In genomic region chr8:114351643-114352427, GRCm38 (mm10) we compare ENCODE assay signal across 8 mouse cellular contexts.
DNase-seq lines count a peak whose midpoint lies in the region; ATAC-seq lines count a peak whose summit lies in the region.

No protein-coding gene starts in this region.

- WGBS in hindbrain, embryonic 13.5 days = 62% methylated on average over 14 of the region's 14 CpGs
- 62% methylated on average over 14 of the region's 14 CpGs for WGBS in hindbrain, embryonic 11.5 days
- 40% methylated on average over 14 of the region's 14 CpGs for WGBS in embryonic facial prominence, embryonic 14.5 days

- peak overlapping the region; percentile 15; the same call in 1 of the 2 replicates for H3K4me2 ChIP-seq in hindbrain, embryonic 13.5 days
- no peak overlapping the region for H3K4me2 ChIP-seq in hindbrain, embryonic 11.5 days (replicated peaks; ENCODE audit: low read depth, low read length)
- peak overlapping the region; percentile 23 for H3K4me2 ChIP-seq in embryonic facial prominence, embryonic 14.5 days (ENCODE audit: low read depth, low read length)

- no peak for ATAC-seq in hindbrain, embryonic 13.5 days (ENCODE audit: low FRiP score)
- ATAC-seq in hindbrain, embryonic 11.5 days (ENCODE audit: low FRiP score) = no peak
- peak; percentile 26; the same call in 1 of the 2 replicates for ATAC-seq in embryonic facial prominence, embryonic 14.5 days (ENCODE audit: low read depth)

- H3K27ac ChIP-seq in hindbrain, embryonic 13.5 days = 0 out of 2 replicates have a peak overlapping the region, but pooled peaks have one; percentile 35
- H3K27ac ChIP-seq in hindbrain, embryonic 11.5 days (ENCODE audit: low read depth, low read length) = no peak overlapping the region
- no peak overlapping the region for H3K27ac ChIP-seq in embryonic facial prominence, embryonic 14.5 days (replicated peaks; ENCODE audit: low read depth, low read length)

- H3K27me3 ChIP-seq in hindbrain, embryonic 13.5 days = no peaks in the 10 kb centered on the region
- H3K27me3 ChIP-seq in hindbrain, embryonic 11.5 days (ENCODE audit: control insufficient read depth, insufficient read depth, low read length) = no peaks in the 10 kb centered on the region
- H3K27me3 ChIP-seq in embryonic facial prominence, embryonic 14.5 days (replicated peaks; ENCODE audit: control insufficient read depth, insufficient read depth, low read length) = no peaks in the 10 kb centered on the region

- DNase-seq in hindbrain, embryonic 11.5 days (ENCODE audit: low spot score) = no peak
- DNase-seq in CD4-positive, CD25-positive, alpha-beta regulatory T cell, adult 2 months (ENCODE audit: low read depth, low spot score) = peak; percentile 43
- DNase-seq in embryonic facial prominence, embryonic 14.5 days (ENCODE audit: low spot score) = peak; percentile 54
- DNase-seq in left cerebral cortex, postnatal 36 days (ENCODE audit: low spot score in 2 of 2) = peak; percentile 27 to 58
- no peak for DNase-seq in ovary, postnatal 14 days (ENCODE audit: low spot score)
- DNase-seq in urinary bladder, postnatal 4 days (ENCODE audit: low spot score in 2 of 2) = no peak
- DNase-seq in embryo, embryonic 9.5 days (ENCODE audit: extremely low spot score) = no peak

- H3K4me1 ChIP-seq in hindbrain, embryonic 13.5 days (replicated peaks) = peaks cover 10% of the 10 kb centered on the region
- no peaks in the 10 kb centered on the region for H3K4me1 ChIP-seq in hindbrain, embryonic 11.5 days (replicated peaks; ENCODE audit: control insufficient read depth, insufficient read depth, low read length)
- H3K4me1 ChIP-seq in embryonic facial prominence, embryonic 14.5 days (ENCODE audit: control insufficient read depth, insufficient read depth, low read length) = no peaks in the 10 kb centered on the region

- intact Hi-C loops in left cerebral cortex, postnatal 36 days (cut with DNase I) = no loop called here

- no peak overlapping the region for H3K4me3 ChIP-seq in hindbrain, embryonic 13.5 days
- no peak overlapping the region for H3K4me3 ChIP-seq in hindbrain, embryonic 11.5 days (ENCODE audit: low read depth, low read length)
- 0 out of 2 replicates have a peak overlapping the region, but pooled peaks have one; percentile 7 for H3K4me3 ChIP-seq in embryonic facial prominence, embryonic 14.5 days (ENCODE audit: low read depth, low read length)

- H3K36me3 ChIP-seq in hindbrain, embryonic 13.5 days = no peaks in the 10 kb centered on the region
- no peaks in the 10 kb centered on the region for H3K36me3 ChIP-seq in hindbrain, embryonic 11.5 days (ENCODE audit: control insufficient read depth, insufficient read depth, low read length)
- no peaks in the 10 kb centered on the region for H3K36me3 ChIP-seq in embryonic facial prominence, embryonic 14.5 days (ENCODE audit: control insufficient read depth, insufficient read depth, low read length)

- no peak overlapping the region for H3K9ac ChIP-seq in hindbrain, embryonic 13.5 days
- H3K9ac ChIP-seq in hindbrain, embryonic 11.5 days (ENCODE audit: low read depth, low read length) = no peak overlapping the region
- no peak overlapping the region for H3K9ac ChIP-seq in embryonic facial prominence, embryonic 14.5 days (ENCODE audit: low read depth, low read length)

- no peaks in the 10 kb centered on the region for H3K9me3 ChIP-seq in hindbrain, embryonic 13.5 days
- H3K9me3 ChIP-seq in hindbrain, embryonic 11.5 days (ENCODE audit: control insufficient read depth, low read length) = no peaks in the 10 kb centered on the region
- H3K9me3 ChIP-seq in embryonic facial prominence, embryonic 14.5 days (ENCODE audit: control insufficient read depth, low read length) = no peaks in the 10 kb centered on the region

Comparison
In these comparisons a context has a peak if more than half of its experiments do, and no peak if none do; other contexts are left out.
1. DNase-seq: peak in CD4-positive, CD25-positive, alpha-beta regulatory T cell, adult 2 months (single experiment), embryonic facial prominence, embryonic 14.5 days (single experiment) and left cerebral cortex, postnatal 36 days (2 of 2); none in hindbrain, embryonic 11.5 days (single experiment), ovary, postnatal 14 days (single experiment), urinary bladder, postnatal 4 days (0 of 2) and embryo, embryonic 9.5 days (single experiment).